Mouse (Mus musculus) MEL-GATA-1-ER (cell line): ENCODE results near the gene Arfgap2.
"Not testable (repeated sequence)": the region's sequence is repeated elsewhere in the genome, so short reads cannot be mapped to it uniquely, and the experiment has no call there.

Experiments
- DNase-seq: peaks from one replicate; pipeline ENCODE4 v3.0.0-alpha.2; 2012; ENCODE audit warnings: low read depth; ENCODE audit errors: extremely low read depth

Arfgap2 gene

DNA sequence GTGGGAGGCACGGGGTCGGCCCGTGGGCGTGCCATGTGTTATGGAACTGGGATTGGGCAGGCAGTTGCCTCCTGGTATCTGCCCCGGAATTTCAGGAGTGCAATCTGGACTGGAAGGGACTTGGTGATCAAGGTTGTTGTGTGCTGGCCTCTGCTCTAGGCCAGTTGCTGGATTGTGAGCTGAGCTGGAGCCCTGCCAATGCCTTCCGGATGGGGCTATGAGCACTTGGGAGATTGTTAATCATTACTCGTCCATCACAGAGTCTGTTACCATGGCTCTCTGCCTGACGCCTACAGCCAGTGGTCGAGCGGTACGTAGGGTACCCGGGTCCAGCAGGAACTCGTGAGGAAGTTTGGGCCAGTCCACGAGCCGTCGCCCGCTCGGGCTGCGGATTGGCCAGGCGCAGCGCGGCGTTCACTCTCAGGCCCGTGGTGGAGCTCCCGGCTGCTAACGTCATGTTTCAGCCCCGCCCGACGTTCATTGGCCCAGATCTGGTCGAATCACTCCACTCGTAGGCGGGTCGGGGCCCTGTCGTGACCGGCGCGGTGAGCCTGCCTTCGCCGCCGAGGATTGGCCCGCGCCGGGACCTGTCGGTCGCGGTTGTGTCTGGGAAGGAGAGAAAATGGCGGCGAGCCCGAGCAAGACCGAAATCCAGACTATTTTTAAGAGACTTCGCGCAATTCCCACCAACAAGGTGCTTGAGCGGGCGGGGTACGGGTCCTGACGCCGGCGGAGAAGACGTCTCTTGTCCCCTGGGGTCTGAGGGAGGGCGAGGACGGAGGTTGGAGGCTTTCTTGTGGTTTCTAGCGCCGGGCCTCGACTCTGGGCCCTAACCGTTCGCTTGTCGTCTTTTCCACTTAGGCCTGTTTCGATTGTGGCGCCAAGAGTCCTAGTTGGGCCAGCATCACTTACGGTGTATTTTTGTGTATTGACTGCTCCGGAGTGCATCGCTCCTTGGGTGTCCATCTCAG lies at the start of gene Arfgap2:
Gene Arfgap2 (plus strand): TSS at position 264 of the 971 bp plus-strand sequence.
- peak; percentile 87 for DNase-seq

DNA sequence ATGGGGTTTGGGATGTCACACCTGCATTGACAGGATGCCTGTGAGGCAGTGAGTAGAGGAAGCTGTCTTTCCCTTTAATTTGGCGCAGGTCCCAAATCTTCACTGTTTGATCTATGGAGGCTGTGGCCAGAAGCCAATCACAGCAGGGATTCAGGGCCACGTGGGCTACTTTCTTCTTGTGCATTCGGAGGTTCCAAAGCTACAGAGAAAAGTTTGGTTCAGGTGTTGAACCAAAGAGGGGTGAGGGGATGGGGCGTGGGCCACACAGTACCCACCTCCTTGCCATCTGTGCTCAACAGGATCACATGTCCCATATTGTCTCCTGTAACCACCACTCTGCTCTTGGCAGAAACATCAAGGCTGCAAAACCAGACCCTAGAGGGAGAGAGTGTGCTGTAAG lies 47.7 kb upstream of the Arfgap2 start:
- DNase-seq, result no peak

DNA sequence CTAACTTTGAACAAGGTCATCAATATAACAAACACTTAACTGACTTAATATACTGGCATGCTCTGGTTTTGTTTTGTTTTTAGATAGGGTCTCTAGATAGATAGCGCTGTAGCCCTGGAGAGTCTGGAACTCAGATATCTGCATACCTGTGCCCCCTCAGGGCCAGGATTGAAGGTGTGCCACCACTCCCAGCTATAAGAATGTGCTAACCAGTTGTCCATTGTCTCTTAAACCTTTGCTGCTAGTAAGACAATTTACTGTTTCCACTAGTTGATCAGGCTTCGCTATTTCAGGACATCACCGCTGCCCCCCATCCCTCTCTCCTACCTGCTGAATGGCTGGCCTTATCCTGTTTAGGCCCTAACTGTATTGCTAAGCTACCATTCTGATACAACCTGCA lies 44.3 kb upstream of the Arfgap2 start:
- DNase-seq, result no peak

DNA sequence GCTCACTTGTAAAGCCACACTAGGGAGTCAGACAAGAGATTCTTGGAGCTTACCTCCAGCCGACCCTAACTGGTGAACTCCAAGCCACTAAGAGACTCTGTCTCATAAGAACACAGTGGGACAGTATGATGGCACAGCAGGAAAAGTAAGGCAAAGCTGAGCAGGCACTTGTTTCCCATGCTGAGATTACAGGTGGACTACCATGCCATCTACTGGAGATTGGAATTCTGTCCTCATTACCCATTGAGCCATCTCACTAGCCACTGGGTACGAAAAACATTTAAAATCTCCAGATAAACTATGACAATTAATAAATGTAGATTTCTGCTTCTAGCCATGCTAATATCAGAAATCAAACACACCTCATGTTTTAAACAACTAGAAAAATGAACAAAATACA lies 41.2 kb upstream of the Arfgap2 start:
- no peak for DNase-seq

DNA sequence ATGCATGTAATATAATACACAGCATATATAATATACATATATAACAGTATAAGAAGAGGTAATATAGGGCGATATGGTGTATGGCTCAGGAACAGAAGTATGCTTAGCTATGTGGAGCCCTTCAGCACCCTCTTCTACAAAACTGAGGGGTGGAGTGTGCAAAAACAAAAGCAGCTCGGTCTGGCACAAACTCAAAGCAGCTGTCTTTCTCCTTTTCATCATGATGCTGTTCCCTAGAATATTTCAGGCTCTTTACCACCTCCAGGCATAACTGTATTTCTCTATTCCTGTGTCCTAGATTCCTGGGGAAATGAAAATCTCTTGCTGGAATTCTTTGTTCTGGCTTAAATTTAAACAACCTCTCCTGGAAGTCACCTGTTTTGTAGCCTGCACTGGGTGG lies 35.0 kb upstream of the Arfgap2 start:
- no peak for DNase-seq

DNA sequence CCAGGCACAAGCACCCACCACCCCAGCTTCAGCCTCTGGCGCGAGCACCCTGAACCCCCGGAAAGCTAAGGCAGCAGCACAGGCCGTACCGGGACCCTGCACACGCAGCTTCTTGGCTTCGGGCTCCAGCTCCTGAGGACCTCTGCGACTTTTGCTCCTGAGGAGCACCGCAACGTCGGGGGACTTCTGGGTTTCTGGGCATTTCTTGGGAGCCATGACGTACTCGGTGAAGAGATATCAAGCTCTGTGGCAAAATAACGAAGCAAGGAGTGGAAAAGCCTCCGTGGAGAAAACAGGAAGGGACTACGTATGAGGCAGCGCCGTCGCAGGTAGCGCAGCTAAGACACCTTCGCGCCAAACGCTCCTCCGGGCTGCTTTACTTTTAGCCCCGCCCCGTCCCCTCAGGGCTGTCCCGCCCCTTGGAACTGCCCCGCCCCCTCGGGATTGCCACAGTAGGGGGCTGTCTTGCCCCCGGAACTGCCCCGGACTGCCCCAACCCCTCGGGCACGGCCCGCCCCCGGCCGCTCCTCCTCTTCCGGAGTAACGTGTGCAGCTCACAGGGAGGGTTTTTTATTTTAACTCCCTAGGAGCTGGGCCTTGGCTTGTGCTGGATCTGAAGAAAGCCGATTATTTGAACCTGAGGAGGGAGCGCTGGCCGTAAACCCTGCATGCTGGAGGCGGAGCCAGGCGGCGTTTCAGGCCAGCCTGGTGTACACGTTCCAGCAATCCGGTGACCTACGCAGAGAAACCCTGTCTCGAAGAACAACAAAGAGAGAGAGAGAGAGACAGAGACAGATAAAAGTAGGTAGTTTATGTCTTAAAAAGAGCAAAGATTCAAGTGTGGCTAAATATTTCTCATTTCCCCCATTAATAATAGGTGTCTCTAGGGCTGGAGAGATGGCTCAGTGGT lies 27.9 kb upstream of the Arfgap2 start, which contains the start of gene Ddb2:
Gene Ddb2 (minus strand): TSS at position 382 of the 910 bp plus-strand sequence.
- peak; percentile 80 for DNase-seq

DNA sequence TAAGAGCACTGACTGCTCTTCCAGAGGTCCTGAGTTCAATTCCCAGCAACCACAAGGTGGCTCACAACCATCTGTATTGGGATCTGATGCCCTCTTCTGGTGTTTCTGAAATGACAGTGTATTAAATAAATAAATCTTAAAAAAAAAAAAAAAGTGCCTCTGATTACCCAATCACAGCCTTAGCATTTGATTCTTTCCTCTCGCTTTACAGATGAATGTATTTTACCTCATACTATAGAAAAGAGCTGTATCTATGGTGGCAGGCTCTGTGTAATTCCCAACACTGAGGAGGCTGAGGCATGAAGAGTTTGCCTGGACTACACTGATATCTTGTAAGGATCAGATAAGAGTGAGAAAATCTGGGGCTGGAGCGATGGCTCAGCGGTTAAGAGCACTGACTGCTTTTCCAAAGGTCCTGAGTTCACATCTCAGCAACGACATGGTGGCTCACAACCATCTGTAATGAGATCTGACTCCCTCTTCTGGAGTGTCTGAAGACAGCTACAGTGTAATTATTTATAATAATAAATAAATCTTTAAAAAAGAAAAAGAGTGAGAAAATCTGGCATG lies 27.2 kb upstream of the Arfgap2 start:
- not testable (repeated sequence) for DNase-seq

DNA sequence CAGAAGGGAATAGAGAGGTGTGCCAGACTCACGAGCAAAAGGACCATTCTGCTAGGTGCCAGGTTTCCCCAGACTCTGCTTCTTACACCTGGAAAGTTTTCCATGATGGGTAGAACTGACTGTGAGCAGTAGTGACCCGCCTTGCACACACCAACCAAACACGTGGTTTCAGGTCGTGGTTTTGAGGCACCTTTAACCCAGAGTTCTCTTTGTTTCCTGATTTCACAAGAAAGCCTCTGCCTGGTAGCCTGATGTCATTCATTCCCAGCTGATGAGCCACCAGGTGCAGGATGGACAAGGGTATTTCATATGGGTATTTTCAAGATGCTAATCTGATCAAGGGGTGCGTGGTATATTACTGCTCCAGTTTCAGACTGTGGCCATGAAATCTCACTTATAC lies 22.2 kb upstream of the Arfgap2 start:
- DNase-seq, result no peak

DNA sequence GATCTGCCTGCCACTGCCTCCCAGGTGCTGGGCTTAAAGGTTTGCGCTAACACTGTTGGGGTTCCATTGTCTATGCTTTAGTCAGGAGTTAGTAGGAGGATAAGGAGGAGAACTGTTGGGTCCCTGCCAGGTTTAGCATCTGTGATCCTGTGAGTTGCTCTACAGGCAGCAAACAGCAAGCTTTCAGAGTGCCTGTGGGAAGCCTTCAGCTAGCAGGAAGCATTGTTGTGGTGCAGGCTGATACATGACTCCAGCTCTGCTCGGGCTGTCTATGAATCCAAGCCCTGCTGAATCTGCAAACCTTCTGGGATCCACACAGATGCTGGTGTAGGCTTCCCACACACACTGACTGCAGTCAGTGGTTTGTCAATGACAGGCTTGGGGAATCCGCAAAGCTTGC lies 21.4 kb upstream of the Arfgap2 start:
- no peak for DNase-seq

DNA sequence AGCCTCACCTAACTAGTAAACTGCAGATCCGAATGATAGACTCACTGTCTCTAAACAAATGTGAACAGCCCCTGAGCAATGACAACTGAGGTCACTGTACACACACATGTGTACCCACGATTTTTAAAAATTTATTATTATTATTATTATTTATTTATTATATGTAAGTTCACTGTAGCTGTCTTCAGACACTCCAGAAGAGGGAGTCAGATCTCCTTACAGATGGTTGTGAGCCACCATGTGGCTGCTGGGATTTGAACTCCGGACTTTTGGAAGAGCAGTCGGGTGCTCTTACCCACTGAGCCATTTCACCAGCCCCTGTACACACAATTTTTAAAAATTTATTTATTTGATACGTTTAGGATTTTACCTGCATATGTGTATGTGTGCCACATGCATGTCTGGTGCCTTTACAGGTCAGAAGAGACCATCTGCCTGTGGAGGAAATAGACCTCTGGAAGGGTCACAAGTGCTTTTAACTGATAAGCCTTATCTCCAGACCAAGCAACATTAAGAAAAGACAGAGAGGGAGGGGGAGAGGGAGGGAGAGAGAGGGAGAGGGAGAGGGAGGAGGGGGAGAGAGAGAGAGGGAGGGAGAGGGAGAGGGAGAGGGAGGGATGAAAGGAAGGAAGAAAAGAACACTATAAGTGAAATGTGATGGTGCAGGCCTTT lies 20.1 kb upstream of the Arfgap2 start:
- DNase-seq, result peak; percentile 41

DNA sequence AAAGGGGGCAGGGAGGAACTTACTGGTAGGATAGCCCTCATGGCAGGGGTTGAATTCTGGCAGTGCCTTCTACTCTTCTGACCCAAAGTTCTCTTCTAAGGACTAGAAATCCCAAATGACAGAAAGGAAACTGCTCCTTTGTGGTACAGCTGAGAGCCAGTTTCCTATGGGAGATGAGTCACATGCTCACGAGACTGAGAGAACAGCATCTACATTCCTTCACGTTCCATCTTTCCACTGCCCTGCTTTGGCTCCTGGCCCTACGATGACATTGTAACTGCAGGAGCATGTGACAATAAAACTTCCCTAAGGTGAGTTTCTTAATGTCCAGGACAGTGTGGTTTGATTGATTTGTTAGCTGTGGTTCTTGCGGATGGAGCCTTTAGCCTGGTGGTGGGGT lies 16.4 kb upstream of the Arfgap2 start:
- DNase-seq, result no peak

DNA sequence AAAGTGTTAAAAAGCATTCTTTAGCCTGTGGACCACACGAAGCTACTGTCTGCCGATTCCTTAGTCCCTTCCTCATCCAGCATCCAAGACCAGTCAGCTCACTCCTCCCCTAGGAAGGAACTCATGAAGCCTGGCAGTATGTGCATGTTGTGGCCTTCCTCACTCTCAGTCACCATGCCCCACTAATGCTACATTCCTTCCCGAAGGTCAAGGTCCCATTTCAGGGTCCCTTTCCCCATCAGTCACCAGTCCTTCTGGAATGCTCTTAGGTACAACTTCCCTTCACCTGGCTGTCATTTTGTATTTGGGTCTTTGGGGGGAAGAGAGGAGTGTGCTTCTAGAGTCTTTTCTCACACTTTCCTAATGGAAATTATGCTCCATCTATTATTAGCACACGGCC lies 12.8 kb upstream of the Arfgap2 start:
- no peak for DNase-seq

DNA sequence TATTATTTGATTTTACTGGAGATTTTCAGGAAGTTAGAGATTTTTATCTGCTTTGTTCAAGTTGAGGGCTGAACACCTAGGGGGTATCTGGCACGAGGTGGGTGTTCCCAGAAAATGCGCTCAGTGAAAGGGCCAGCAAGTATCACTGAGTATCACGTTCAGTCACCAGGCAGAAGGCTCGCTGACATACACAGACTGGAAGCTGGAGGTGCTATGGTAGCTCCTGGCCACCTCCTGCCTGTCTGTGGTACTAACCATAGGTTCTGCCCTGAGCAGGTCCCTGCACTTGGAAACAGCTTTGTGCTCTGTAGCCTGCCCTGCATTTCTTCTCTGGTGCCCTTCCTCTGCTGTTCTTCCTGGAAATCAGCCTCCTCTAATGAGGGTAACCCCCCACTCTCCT lies 12.3 kb upstream of the Arfgap2 start:
- no peak for DNase-seq

DNA sequence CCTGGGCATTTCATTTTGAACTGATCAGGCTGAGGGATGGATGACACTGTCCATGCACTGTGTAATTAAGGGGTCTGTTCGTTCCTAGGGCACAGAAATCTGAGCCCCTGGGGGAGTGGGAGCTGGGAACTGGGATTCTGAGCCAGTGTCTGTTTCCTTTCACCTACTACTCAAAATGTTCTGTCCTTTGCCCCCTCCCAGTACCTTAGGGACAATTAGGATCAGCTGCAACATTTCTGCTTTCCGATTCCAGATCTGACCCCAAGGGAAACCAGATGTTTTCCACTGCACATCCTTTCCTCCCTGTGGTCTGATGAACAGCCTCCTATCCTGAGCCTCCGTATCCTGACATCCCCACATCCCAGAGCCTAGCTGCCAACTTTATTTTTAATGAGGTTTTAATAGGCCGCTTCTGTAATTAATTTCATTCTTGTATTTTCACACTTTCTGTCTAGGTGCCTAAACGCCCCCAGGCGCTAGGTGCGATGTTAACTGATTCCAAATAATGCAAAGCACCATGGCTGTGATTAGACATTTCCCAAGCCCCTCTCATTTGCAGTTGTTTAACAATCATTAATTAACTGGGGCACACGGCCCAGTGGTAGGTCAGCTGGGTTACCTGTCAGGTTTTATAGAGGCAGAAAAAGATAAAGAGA lies 9.9 kb upstream of the Arfgap2 start:
- DNase-seq, result no peak

DNA sequence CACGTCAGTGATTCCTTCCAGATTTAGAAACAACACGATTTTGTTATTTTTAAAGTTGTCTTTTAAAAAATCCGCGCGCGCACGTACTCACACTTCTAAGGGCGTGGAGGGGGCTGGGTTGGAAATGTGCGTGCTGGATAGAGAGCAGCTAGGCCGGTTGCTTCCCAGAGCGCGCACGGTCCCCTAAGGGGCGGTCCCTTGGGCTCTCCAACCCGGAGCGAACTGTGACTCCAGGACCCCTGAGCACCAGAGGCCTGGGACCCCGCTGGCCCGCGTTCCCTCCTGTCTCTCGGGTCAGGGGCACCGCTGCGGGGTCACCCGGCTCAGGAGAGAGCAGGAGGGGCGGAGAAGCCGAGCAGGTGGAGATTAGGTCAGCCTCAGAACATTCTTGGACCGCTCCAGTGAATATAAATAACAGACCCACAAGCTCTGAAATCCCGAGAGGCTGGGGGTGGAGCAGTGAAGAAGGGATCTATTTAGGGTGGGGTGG lies 9.1 kb upstream of the Arfgap2 start, which contains the start of gene Pacsin3:
Gene Pacsin3 (plus strand): TSS at position 294 of the 490 bp plus-strand sequence.
- no peak for DNase-seq

DNA sequence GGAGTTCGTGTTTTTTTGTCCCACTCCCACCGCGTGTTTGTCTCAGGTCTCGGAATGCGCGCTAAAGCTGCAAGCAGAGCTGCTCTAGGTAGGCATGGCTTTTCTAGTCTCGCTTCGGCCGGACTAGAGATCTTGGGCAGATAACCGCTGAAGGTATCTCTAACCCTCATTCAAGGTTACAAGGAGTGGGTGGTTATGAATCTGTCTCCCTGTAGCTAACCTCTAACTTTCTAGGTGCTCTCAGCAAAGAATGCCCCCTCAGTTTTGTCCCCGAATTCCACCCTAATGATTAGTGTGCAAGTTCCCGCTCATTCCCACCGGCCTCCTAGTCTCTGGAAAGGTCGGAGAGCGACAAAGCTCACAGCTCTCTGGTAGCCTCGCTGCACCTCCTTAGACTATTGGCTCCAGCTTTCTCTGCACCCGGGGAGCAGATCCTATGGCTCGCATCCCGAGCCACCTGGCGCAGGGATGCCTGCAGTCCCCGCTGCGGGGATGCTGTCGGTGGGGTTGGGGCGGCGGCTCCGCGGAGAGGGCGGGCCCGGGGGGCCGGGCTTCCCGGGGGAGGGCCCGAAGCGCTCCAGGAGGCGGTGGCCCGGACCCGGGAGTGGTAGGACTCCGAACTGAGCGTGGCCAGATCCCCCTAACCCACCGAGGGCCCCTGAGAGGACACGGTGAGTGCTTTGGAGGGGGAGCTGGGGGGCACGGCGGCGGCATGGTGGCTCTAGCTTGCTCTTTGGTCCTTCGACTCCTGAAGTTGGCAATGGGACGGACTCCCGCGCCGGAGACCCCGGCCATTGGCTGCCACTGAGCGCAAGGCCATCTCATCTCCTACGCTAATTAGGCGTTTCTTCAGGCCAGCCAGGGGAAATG lies 8.3 kb upstream of the Arfgap2 start:
- DNase-seq, result no peak

DNA sequence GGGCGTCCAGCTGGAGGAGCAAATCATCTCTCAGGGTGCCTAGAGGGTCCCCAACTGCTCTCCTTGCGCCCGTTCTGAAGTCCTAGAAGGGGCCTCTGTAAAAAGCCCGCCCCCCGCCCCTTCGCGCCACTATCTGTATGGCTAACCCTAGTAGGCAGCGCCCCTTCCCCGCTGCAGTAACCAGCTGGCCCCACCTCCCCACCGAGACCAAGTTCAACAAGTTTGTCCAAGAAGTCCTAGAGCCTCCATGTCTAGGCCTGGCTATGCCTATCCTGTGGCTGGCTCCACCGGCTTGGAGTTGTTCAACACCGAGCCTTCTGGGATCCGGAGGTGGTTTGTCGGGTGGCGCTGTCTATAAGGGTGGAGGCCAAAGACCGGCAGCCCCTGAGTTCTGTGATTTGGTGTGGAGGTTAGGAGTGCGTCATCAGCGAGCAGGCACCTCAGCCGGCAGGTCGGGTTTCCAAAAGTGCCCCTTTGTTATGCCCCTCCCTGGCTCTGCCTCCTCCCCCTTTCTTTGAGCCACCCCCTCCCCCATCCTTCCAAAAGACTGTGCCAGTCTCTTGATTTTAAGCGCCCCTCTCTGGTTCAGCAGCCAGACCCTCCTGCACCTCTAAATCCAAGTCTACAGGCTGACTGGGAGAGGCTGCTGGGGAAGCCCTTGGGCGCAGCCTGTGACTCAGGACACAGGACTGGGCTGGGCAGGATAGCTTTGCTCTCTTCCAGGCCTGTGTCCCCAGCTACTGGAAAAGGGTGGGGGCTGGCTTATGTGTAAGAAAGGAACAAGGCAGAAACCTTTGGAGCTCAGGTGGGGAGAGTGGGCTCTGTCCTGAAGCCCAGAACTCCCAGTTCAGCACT lies 7.4 kb upstream of the Arfgap2 start:
- DNase-seq, result peak; percentile 46

DNA sequence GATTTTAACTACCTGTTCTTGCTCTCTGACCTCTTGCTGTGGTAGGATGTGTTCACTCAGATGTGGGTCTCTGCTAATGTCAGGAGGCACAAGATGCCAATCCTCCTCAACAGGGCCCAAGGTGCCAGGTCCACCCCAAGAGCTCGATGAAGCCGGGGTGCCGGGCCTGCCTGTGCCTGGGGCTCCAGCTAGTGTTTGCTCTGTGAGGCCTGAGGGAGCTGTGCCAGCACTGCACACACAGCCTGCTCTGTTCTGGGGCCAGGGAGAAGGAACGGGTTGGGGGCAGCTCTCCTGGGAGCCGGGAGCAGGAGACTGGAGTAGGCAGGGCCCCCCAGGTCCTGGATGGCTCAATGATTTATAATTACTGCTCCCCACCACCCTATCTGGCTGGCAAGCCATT lies 6.7 kb upstream of the Arfgap2 start:
- no peak for DNase-seq
